Mouse (Mus musculus): ENCODE results near the gene Rybp. TPM values are rescaled to one million over a fixed set of nuclear protein-coding genes. Genes with fewer than 3 reads are reported as not detected.

The Rybp gene
- polyA plus RNA-seq, 1 experiment from 2014 or later, result 13.1 TPM

DNA sequence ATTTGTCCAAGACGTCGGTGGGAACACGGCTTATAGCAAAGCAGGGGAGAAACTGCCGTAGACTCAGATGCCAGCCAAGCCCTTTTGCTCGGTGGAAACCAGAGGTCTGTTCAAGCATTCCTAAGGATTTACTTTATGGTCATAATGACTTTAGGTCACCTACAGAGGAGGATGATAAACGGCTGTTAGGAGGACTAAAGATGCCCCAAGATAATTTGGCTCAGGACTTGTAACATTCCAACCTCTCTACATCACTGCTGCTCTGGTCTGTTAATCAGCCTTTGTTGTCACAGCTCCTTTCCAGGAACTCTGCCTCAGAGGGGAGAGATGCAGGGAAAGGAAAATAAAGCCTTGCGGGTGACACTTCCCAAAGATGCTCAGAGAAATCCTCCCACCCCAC lies 93.5 kb downstream of the Rybp start:
- no peak overlapping the region for H3K9ac ChIP-seq (replicated peaks; ENCODE audit: low read depth, low read length)
- ATAC-seq (ENCODE audit: low read depth), result no peak
- no peaks in the 10 kb centered on the region for H3K27me3 ChIP-seq (ENCODE audit: control insufficient read depth, insufficient read depth, low read length)
- no peak overlapping the region for H3K4me3 ChIP-seq (ENCODE audit: low read depth, low read length)
- H3K27ac ChIP-seq (ENCODE audit: low read depth, low read length), result no peak overlapping the region
- 55% methylated on average over 7 of the region's 7 CpGs for WGBS
- H3K9me3 ChIP-seq (ENCODE audit: control insufficient read depth, low read length), result no peaks in the 10 kb centered on the region
- no peaks in the 10 kb centered on the region for H3K36me3 ChIP-seq (ENCODE audit: control insufficient read depth, insufficient read depth, low read length)
- no peaks in the 10 kb centered on the region for H3K4me1 ChIP-seq (ENCODE audit: control insufficient read depth, insufficient read depth, low read length)
- no peak overlapping the region for H3K4me2 ChIP-seq (ENCODE audit: low read depth, low read length)

GRCm38 (mm10) chr6:100192691-100193229 lies 94.5 kb downstream of the Rybp start:
- Histone ChIP-seq H3K27me3 (ENCODE audit: control insufficient read depth, insufficient read depth, low read length) (no peaks in the 10 kb centered on the region), H3K9ac (replicated peaks; ENCODE audit: low read depth, low read length) (no peak overlapping the region), H3K4me2 (ENCODE audit: low read depth, low read length) (no peak overlapping the region), H3K36me3 (ENCODE audit: control insufficient read depth, insufficient read depth, low read length) (no peaks in the 10 kb centered on the region), H3K4me1 (ENCODE audit: control insufficient read depth, insufficient read depth, low read length) (no peaks in the 10 kb centered on the region), H3K4me3 (ENCODE audit: low read depth, low read length) (no peak overlapping the region), H3K27ac (ENCODE audit: low read depth, low read length) (no peak overlapping the region), H3K9me3 (ENCODE audit: control insufficient read depth, low read length) (no peaks in the 10 kb centered on the region)
- no peak for ATAC-seq (ENCODE audit: low read depth)
- WGBS, result 45% methylated on average over 4 of the region's 4 CpGs

DNA sequence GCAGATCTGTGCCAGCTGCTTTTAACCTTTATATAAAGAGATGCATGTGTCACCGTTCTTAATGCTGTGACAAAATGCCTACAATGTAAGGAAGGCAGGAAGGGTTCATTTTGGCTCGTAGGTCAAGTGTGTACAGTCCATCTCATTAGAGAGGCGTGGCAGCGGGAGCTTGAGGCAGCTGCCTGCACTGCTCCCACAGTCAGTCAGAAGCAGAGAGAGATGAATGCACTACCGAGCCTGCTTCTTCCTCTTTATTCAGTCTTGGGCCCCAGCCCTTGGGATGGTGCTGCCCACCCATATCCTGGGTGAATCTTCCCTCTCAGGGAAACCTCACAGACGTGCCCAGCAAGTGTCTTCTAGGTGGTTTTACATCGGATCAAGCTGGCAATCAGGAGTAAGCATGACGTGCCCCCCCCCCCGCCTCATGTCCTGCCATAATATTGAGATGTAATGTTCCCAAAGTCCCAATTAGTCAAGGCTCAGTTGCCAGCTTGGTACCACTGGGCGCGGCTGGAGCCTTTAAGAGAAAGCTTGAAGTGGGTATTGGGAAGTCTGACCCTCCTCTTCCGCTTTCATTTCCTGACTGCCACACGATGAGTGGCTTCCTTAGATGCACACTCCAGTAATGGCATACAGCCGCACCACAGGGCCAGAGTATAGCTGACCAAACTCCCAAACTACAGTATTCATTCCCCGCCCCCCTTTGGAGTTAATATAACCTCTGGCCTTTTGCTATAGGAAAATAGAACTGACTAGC lies 96.3 kb downstream of the Rybp start:
- WGBS, result 79% methylated on average over 15 of the region's 15 CpGs

GRCm38 (mm10) chr6:100190310-100190709 lies 97.0 kb downstream of the Rybp start:
- no peaks in the 10 kb centered on the region for H3K27me3 ChIP-seq (ENCODE audit: control insufficient read depth, insufficient read depth, low read length)
- no peaks in the 10 kb centered on the region for H3K4me1 ChIP-seq (ENCODE audit: control insufficient read depth, insufficient read depth, low read length)
- H3K9ac ChIP-seq (replicated peaks; ENCODE audit: low read depth, low read length), result no peak overlapping the region
- no peak overlapping the region for H3K4me3 ChIP-seq (ENCODE audit: low read depth, low read length)
- 89% methylated on average over 10 of the region's 10 CpGs for WGBS
- H3K9me3 ChIP-seq (ENCODE audit: control insufficient read depth, low read length), result no peaks in the 10 kb centered on the region
- H3K36me3 ChIP-seq (ENCODE audit: control insufficient read depth, insufficient read depth, low read length), result no peaks in the 10 kb centered on the region
- H3K27ac ChIP-seq (ENCODE audit: low read depth, low read length), result no peak overlapping the region
- no peak overlapping the region for H3K4me2 ChIP-seq (ENCODE audit: low read depth, low read length)
- no peak for ATAC-seq (ENCODE audit: low read depth)

More for the DNA sequence above, 96.3 kb downstream of the Rybp start:
- H3K4me3 ChIP-seq (ENCODE audit: low read depth, low read length), result no peak overlapping the region
- no peaks in the 10 kb centered on the region for H3K27me3 ChIP-seq (ENCODE audit: control insufficient read depth, insufficient read depth, low read length)
- no peak overlapping the region for H3K9ac ChIP-seq (replicated peaks; ENCODE audit: low read depth, low read length)
- H3K9me3 ChIP-seq (ENCODE audit: control insufficient read depth, low read length), result no peaks in the 10 kb centered on the region
- H3K36me3 ChIP-seq (ENCODE audit: control insufficient read depth, insufficient read depth, low read length), result no peaks in the 10 kb centered on the region
- ATAC-seq (ENCODE audit: low read depth), result no peak
- H3K4me2 ChIP-seq (ENCODE audit: low read depth, low read length), result no peak overlapping the region
- H3K4me1 ChIP-seq (ENCODE audit: control insufficient read depth, insufficient read depth, low read length), result no peaks in the 10 kb centered on the region
- no peak overlapping the region for H3K27ac ChIP-seq (ENCODE audit: low read depth, low read length)

- no peaks in the 10 kb centered on the region for H3K27me3 ChIP-seq (ENCODE audit: control insufficient read depth, insufficient read depth, low read length)
These were observed 98.2 kb downstream of the Rybp start for GRCm38 (mm10) chr6:100188883-100189743.

DNA sequence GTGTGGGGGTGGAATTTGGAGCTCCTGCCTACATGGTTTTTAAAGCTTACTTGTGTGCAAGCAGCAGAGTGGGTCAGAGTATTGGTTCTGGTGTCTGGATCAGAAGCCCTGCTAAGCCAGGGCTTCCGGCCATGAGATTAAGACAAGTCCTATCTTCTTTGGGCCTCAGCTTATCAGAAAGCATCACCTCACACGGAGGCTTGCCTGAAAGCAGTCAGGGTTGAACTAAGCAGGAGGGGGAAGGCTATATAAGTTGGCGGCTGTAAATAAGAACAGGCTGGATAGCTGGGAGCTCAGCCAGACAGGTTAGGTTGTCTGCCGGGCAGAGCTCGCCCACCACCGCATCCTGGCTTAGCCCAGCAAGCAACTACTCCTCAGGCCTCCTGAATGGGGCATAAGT lies 99.5 kb downstream of the Rybp start:
- ATAC-seq (ENCODE audit: low read depth), result no peak

More at GRCm38 (mm10) chr6:100188883-100189743, 98.2 kb downstream of the Rybp start:
- Histone ChIP-seq H3K4me3 (ENCODE audit: low read depth, low read length) (no peak overlapping the region), H3K36me3 (ENCODE audit: control insufficient read depth, insufficient read depth, low read length) (no peaks in the 10 kb centered on the region), H3K27ac (ENCODE audit: low read depth, low read length) (no peak overlapping the region), H3K9me3 (ENCODE audit: control insufficient read depth, low read length) (no peaks in the 10 kb centered on the region), H3K4me2 (ENCODE audit: low read depth, low read length) (no peak overlapping the region), H3K9ac (replicated peaks; ENCODE audit: low read depth, low read length) (no peak overlapping the region), H3K4me1 (ENCODE audit: control insufficient read depth, insufficient read depth, low read length) (no peaks in the 10 kb centered on the region)
- ATAC-seq (ENCODE audit: low read depth), result peak; percentile 41; the same call in 1 of the 2 replicates
- 24% methylated on average over 7 of the region's 7 CpGs for WGBS

DNA sequence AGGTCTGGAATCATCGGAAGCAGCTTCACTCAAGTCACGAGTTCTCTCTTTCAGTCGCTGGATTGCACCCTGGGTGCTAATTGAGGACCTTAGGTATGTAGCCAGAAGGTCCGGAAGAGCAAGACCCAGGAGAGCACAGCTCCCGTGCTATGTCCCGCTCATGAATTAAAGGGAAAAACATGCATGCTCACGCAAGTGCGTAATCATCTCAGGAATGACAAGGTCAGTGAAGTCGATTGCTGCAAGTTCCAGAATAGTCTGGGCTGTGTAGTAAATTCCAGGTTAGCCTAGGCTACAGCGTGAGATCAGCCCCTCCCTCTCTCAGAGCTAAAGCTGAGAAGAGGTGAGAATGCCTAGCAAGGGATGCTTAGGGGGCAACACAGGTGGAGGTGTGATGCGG lies 100.5 kb downstream of the Rybp start:
- H3K27me3 ChIP-seq (ENCODE audit: control insufficient read depth, insufficient read depth, low read length), result no peaks in the 10 kb centered on the region
- ATAC-seq (ENCODE audit: low read depth), result no peak
- H3K4me3 ChIP-seq (ENCODE audit: low read depth, low read length), result no peak overlapping the region
- no peak overlapping the region for H3K9ac ChIP-seq (replicated peaks; ENCODE audit: low read depth, low read length)
- no peaks in the 10 kb centered on the region for H3K36me3 ChIP-seq (ENCODE audit: control insufficient read depth, insufficient read depth, low read length)
- H3K4me1 ChIP-seq (ENCODE audit: control insufficient read depth, insufficient read depth, low read length), result no peaks in the 10 kb centered on the region
- H3K4me2 ChIP-seq (ENCODE audit: low read depth, low read length), result no peak overlapping the region
- no peaks in the 10 kb centered on the region for H3K9me3 ChIP-seq (ENCODE audit: control insufficient read depth, low read length)
- H3K27ac ChIP-seq (ENCODE audit: low read depth, low read length), result no peak overlapping the region
- 86% methylated on average over 11 of the region's 11 CpGs for WGBS

More for the DNA sequence above, 99.5 kb downstream of the Rybp start:
- 79% methylated on average over 6 of the region's 6 CpGs for WGBS
- H3K27me3 ChIP-seq (ENCODE audit: control insufficient read depth, insufficient read depth, low read length), result no peaks in the 10 kb centered on the region
- no peaks in the 10 kb centered on the region for H3K4me1 ChIP-seq (ENCODE audit: control insufficient read depth, insufficient read depth, low read length)
- H3K9ac ChIP-seq (replicated peaks; ENCODE audit: low read depth, low read length), result no peak overlapping the region
- H3K9me3 ChIP-seq (ENCODE audit: control insufficient read depth, low read length), result no peaks in the 10 kb centered on the region
- H3K27ac ChIP-seq (ENCODE audit: low read depth, low read length), result no peak overlapping the region
- no peak overlapping the region for H3K4me3 ChIP-seq (ENCODE audit: low read depth, low read length)
- H3K4me2 ChIP-seq (ENCODE audit: low read depth, low read length), result no peak overlapping the region
- no peaks in the 10 kb centered on the region for H3K36me3 ChIP-seq (ENCODE audit: control insufficient read depth, insufficient read depth, low read length)

GRCm38 (mm10) chr6:100185524-100185923 lies 101.8 kb downstream of the Rybp start:
- Histone ChIP-seq H3K4me2 (ENCODE audit: low read depth, low read length) (no peak overlapping the region), H3K9me3 (ENCODE audit: control insufficient read depth, low read length) (no peaks in the 10 kb centered on the region), H3K27me3 (ENCODE audit: control insufficient read depth, insufficient read depth, low read length) (no peaks in the 10 kb centered on the region), H3K9ac (replicated peaks; ENCODE audit: low read depth, low read length) (no peak overlapping the region), H3K4me3 (ENCODE audit: low read depth, low read length) (no peak overlapping the region), H3K4me1 (ENCODE audit: control insufficient read depth, insufficient read depth, low read length) (no peaks in the 10 kb centered on the region), H3K27ac (ENCODE audit: low read depth, low read length) (no peak overlapping the region), H3K36me3 (ENCODE audit: control insufficient read depth, insufficient read depth, low read length) (no peaks in the 10 kb centered on the region)
- no peak for ATAC-seq (ENCODE audit: low read depth)
- WGBS, result 0% methylated on average over 1 of the region's 1 CpGs

DNA sequence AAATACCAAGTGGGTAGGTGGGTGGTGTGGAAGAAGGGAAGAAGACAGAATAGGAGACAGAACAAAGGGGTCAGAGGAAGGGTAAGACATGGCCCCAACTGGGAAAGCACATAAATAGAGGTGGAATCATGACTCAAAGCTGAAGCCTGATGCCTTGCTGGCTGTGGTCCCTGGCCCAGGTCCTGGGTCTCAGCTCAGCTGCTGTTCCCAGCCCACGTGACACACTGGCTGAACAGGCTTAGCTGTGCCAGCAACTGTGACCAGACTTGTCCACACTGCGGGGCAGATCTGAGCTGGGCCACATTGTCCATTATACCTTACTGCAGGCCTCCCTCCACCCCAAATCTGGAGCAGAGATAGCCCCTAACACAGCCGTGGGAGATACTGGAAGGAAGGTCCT lies 103.9 kb downstream of the Rybp start:
- Histone ChIP-seq H3K36me3 (ENCODE audit: control insufficient read depth, insufficient read depth, low read length) (no peaks in the 10 kb centered on the region), H3K27me3 (ENCODE audit: control insufficient read depth, insufficient read depth, low read length) (no peaks in the 10 kb centered on the region), H3K9ac (replicated peaks; ENCODE audit: low read depth, low read length) (no peak overlapping the region), H3K9me3 (ENCODE audit: control insufficient read depth, low read length) (no peaks in the 10 kb centered on the region), H3K4me2 (ENCODE audit: low read depth, low read length) (no peak overlapping the region), H3K4me3 (ENCODE audit: low read depth, low read length) (no peak overlapping the region), H3K27ac (ENCODE audit: low read depth, low read length) (no peak overlapping the region), H3K4me1 (ENCODE audit: control insufficient read depth, insufficient read depth, low read length) (no peaks in the 10 kb centered on the region)
- 82% methylated on average over 3 of the region's 3 CpGs for WGBS
- ATAC-seq (ENCODE audit: low read depth), result no peak
